Mouse (Mus musculus) heart, postnatal 0 days (tissue): Measurements from ENCODE around the gene Etv5.

Experiments
- CTCF ChIP-seq: IDR thresholded peaks from 2 replicates; pipeline ENCODE4 v1.5.1; 2016; ENCODE audit warnings: antibody characterized with exemption, control low read depth, low read depth
- EP300 ChIP-seq: IDR thresholded peaks from 2 replicates; pipeline ENCODE4 v1.6.1; 2016; ENCODE audit warnings: antibody characterized with exemption, low read depth

DNA sequence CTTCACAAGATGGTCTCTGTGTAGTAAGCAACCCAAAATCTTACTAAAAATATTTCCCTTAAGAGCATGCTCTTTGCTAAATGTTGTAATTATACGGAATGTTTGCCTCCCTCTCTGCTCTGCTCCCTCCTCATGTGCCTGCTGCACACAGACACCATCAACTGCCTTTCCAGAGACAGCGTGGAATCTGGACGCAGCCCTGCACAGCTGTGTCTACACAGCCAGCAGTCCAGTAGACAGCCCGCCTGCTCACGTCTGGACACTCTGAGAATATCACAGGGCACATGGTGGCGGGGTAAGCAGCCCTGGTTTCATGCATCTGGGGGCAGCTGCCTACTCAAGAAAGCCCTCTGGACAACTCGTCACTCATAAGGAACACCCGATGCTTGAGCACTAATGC lies 43.1 kb downstream of the Etv5 start:
- TF ChIP-seq CTCF (no peak), EP300 (no peak)
